Mouse (Mus musculus): ENCODE measurements at regions not wholly inside any gene's neighbourhood (a gene's known extent, or its start where the extent isn't known, plus 50 kb on each side); places are given as distances from the start of the nearest gene placed in this dataset.

DNA sequence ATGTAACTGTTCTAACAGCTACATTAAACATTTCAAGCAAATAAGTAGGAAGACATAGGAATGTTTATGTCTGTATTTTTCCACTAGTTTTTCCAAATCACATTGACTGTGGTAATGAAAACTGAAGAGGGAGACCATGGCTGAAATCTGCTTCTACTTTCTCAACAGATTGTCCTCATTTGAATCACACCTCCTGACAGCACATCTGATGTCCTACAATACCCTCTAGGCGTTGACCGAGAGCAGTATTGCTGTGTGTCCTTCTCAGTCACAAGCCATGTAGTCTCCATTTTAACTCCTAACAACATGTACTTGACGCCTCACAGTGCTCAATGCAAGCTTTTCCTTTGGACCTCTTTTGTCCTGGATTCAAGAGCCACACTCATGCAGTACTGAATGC lies 279.5 kb upstream of the Nmur2 start:
- TF ChIP-seq CTCF (IDR thresholded peaks at IDR 0.05; ENCODE audit: control insufficient read depth, insufficient read depth, insufficient read length), result no peak
- TF ChIP-seq CEBPB (IDR thresholded peaks at IDR 0.05; ENCODE audit: low read depth), result no peak
- no peak for TF ChIP-seq MAX (IDR thresholded peaks at IDR 0.05)
- TF ChIP-seq FOSL1 (IDR thresholded peaks at IDR 0.05; ENCODE audit: insufficient read depth, low read length, poor library complexity, severe bottlenecking), result no peak
- TF ChIP-seq USF1 (IDR thresholded peaks at IDR 0.05; ENCODE audit: low read depth), result no peak
- TF ChIP-seq MYOD1 (IDR thresholded peaks at IDR 0.05; ENCODE audit: control insufficient read depth, insufficient read length, low read depth), result no peak

Data from C2C12 (cell line).